Mouse (Mus musculus) MEL (cell line): Measurements from ENCODE around the gene Scn4b. TPM values are rescaled to one million over a fixed set of nuclear protein-coding genes. Genes with fewer than 3 reads are reported as not detected.

Experiments
- DNase-seq: peaks from one replicate; pipeline ENCODE4 v3.0.0; 2011; ENCODE audit warnings: low read depth, low spot score
- H3K27ac ChIP-seq: 2 replicates; pipeline ENCODE4 v1.5.1; 2012; ENCODE audit warnings: low read depth, mild to moderate bottlenecking, control low read depth, low read length, moderate library complexity; ENCODE audit not compliant: control insufficient read depth
- H3K27me3 ChIP-seq, 2 experiments: fragments of 150-350 bp in 1 of 2; sonication (generic) in 1 of 2; 2 replicates each; pipeline ENCODE4 v1.6.1; 2012; ENCODE audit warnings: low read length in 2 of 2, mild to moderate bottlenecking in 2 of 2, improper control_type of control experiment in 1 of 2, moderate library complexity in 1 of 2; ENCODE audit not compliant: insufficient read depth in 2 of 2, control insufficient read depth in 1 of 2
- H3K36me3 ChIP-seq, 2 experiments: 2 replicates each; pipeline ENCODE4 v1.6.1; 2012 to 2014; ENCODE audit warnings: low read length in 2 of 2, improper control_type of control experiment in 1 of 2, inconsistent platforms in 1 of 2, mild to moderate bottlenecking in 1 of 2; ENCODE audit not compliant: insufficient read depth in 2 of 2, control insufficient read depth in 1 of 2
- H3K4me1 ChIP-seq, 2 experiments: fragments of 150-350 bp in 1 of 2; sonication (generic) in 1 of 2; 2 replicates each; pipeline ENCODE4 v1.6.1; 2012; ENCODE audit warnings: low read length in 2 of 2, improper control_type of control experiment in 1 of 2, mild to moderate bottlenecking in 1 of 2; ENCODE audit not compliant: insufficient read depth in 2 of 2, control insufficient read depth in 1 of 2
- H3K4me3 ChIP-seq, 2 experiments: fragments of 150-350 bp in 1 of 2; sonication (generic) in 1 of 2; 2 replicates each; pipeline ENCODE4 v1.5.1; 2012; ENCODE audit warnings: low read depth in 2 of 2, low read length in 2 of 2, mild to moderate bottlenecking in 2 of 2, moderate library complexity in 2 of 2, control low read depth in 1 of 2, improper control_type of control experiment in 1 of 2; ENCODE audit not compliant: control insufficient read depth in 1 of 2, insufficient read depth in 1 of 2
- H3K79me2 ChIP-seq: 2 replicates; pipeline ENCODE4 v1.6.1; 2012; ENCODE audit warnings: mild to moderate bottlenecking, low read length, moderate library complexity; ENCODE audit not compliant: control insufficient read depth, poor library complexity, insufficient read depth
- H3K9ac ChIP-seq: 2 replicates; pipeline ENCODE4 v1.6.1; 2012; ENCODE audit warnings: low read depth, mild to moderate bottlenecking, control low read depth, low read length, moderate library complexity; ENCODE audit not compliant: control insufficient read depth, poor library complexity, severe bottlenecking
- H3K9me3 ChIP-seq: fragments of 150-350 bp; sonication (generic); replicated peaks from 2 replicates; pipeline ENCODE4 v1.6.1; 2012; ENCODE audit warnings: mild to moderate bottlenecking, low read length, improper control_type of control experiment, moderate library complexity; ENCODE audit not compliant: insufficient read depth
- CHD1 ChIP-seq: IDR thresholded peaks from 2 replicates; pipeline ENCODE4 v1.6.1; 2012; ENCODE audit warnings: low read depth, mild to moderate bottlenecking, inconsistent platforms, low read length, improper control_type of control experiment
- CHD2 ChIP-seq: IDR thresholded peaks from 2 replicates; pipeline ENCODE4 v1.6.1; 2011; ENCODE audit warnings: low read length, improper control_type of control experiment
- CTCF ChIP-seq, 3 experiments: IDR thresholded peaks in 2 of 3; conservative IDR thresholded peaks in 1 of 3; 2 replicates each; pipeline ENCODE4 v1.5.1; 2011 to 2012; ENCODE audit warnings: low read length in 3 of 3, low read depth in 2 of 3, mild to moderate bottlenecking in 2 of 3, improper control_type of control experiment in 1 of 3, inconsistent platforms in 1 of 3, mixed read lengths in 1 of 3, moderate library complexity in 1 of 3; ENCODE audit not compliant: control insufficient read depth in 1 of 3, insufficient read depth in 1 of 3, poor library complexity in 1 of 3, severe bottlenecking in 1 of 3
- E2F4 ChIP-seq: IDR thresholded peaks from 2 replicates; pipeline ENCODE4 v1.6.1; 2011; ENCODE audit warnings: low read depth, low read length, improper control_type of control experiment, borderline replicate concordance
- EP300 ChIP-seq, 2 experiments: IDR thresholded peaks; 2 replicates each; pipeline ENCODE4 v1.6.1; 2011; ENCODE audit warnings: improper control_type of control experiment in 2 of 2, low read length in 2 of 2, low read depth in 1 of 2, mild to moderate bottlenecking in 1 of 2
- HCFC1 ChIP-seq: IDR thresholded peaks from 2 replicates; pipeline ENCODE4 v1.6.1; 2012; ENCODE audit warnings: low read depth, mild to moderate bottlenecking, inconsistent platforms, low read length, improper control_type of control experiment, moderate library complexity
- MAX ChIP-seq: IDR thresholded peaks from 2 replicates; pipeline ENCODE4 v1.6.1; 2011; ENCODE audit warnings: low read length, improper control_type of control experiment
- MAZ ChIP-seq: IDR thresholded peaks from 2 replicates; pipeline ENCODE4 v1.6.1; 2012; ENCODE audit warnings: low read depth, mild to moderate bottlenecking, inconsistent platforms, low read length, improper control_type of control experiment
- MYC ChIP-seq: IDR thresholded peaks from 2 replicates; pipeline ENCODE4 v1.6.1; 2011; ENCODE audit warnings: low read depth, mild to moderate bottlenecking, low read length, improper control_type of control experiment, moderate library complexity
- NRF1 ChIP-seq: IDR thresholded peaks from 2 replicates; pipeline ENCODE4 v1.6.1; 2014; ENCODE audit warnings: low read depth, mild to moderate bottlenecking, inconsistent platforms, low read length, improper control_type of control experiment, moderate library complexity; ENCODE audit not compliant: poor library complexity, insufficient read depth, severe bottlenecking
- RAD21 ChIP-seq: IDR thresholded peaks from 2 replicates; pipeline ENCODE4 v1.6.1; 2011; ENCODE audit warnings: mild to moderate bottlenecking, low read depth, low read length, improper control_type of control experiment
- SIN3A ChIP-seq: IDR thresholded peaks from 2 replicates; pipeline ENCODE4 v1.6.1; 2012; ENCODE audit warnings: low read length, improper control_type of control experiment, inconsistent platforms
- TAL1 ChIP-seq: IDR thresholded peaks from 2 replicates; pipeline ENCODE4 v1.6.1; 2012; ENCODE audit warnings: mild to moderate bottlenecking, inconsistent platforms, low read length, moderate library complexity, mixed read lengths
- TCF12 ChIP-seq: IDR thresholded peaks from 2 replicates; pipeline ENCODE4 v1.6.1; 2014; ENCODE audit warnings: low read depth, mild to moderate bottlenecking, inconsistent platforms, low read length, improper control_type of control experiment, moderate library complexity
- UBTF ChIP-seq: IDR thresholded peaks from 2 replicates; pipeline ENCODE4 v1.6.1; 2012; ENCODE audit warnings: low read depth, mild to moderate bottlenecking, inconsistent platforms, low read length, improper control_type of control experiment, moderate library complexity, borderline replicate concordance; ENCODE audit not compliant: insufficient read depth
- USF1 ChIP-seq: IDR thresholded peaks from 2 replicates; pipeline ENCODE4 v1.6.1; 2014; ENCODE audit warnings: low read depth, mild to moderate bottlenecking, inconsistent platforms, low read length, improper control_type of control experiment, moderate library complexity
- USF2 ChIP-seq, 2 experiments: IDR thresholded peaks; 2 replicates each; pipeline ENCODE4 v1.6.1; 2011 to 2012; ENCODE audit warnings: improper control_type of control experiment in 2 of 2, low read length in 2 of 2, borderline replicate concordance in 1 of 2, inconsistent platforms in 1 of 2, low read depth in 1 of 2, mild to moderate bottlenecking in 1 of 2; ENCODE audit not compliant: insufficient read depth in 1 of 2
- ZC3H11A ChIP-seq: IDR thresholded peaks from 2 replicates; pipeline ENCODE4 v1.6.1; 2012; ENCODE audit warnings: low read depth, mild to moderate bottlenecking, inconsistent platforms, low read length, improper control_type of control experiment
- ZKSCAN1 ChIP-seq: IDR thresholded peaks from 2 replicates; pipeline ENCODE4 v1.6.1; 2012; ENCODE audit warnings: low read depth, mild to moderate bottlenecking, inconsistent platforms, low read length, improper control_type of control experiment, moderate library complexity
- ZMIZ1 ChIP-seq: IDR thresholded peaks from 2 replicates; pipeline ENCODE4 v1.6.1; 2012; ENCODE audit warnings: low read depth, mild to moderate bottlenecking, inconsistent platforms, low read length, improper control_type of control experiment, moderate library complexity
- ZNF384 ChIP-seq: IDR thresholded peaks from 2 replicates; pipeline ENCODE4 v1.6.1; 2012; ENCODE audit warnings: low read depth, mild to moderate bottlenecking, inconsistent platforms, low read length, improper control_type of control experiment
- polyA plus RNA-seq, 2 experiments: library from polyadenylated mRNA; stranded (reverse) in 1 of 2; unstranded in 1 of 2; fragments of >175 nt in 1 of 2; fragments of >200 nt in 1 of 2; gene quantifications; 2 replicates each; pipeline versions ENCODE4 v1.2.1 to v1.2.4; 2012; ENCODE audit warnings: low replicate concordance in 2 of 2, low read depth in 1 of 2; ENCODE audit not compliant: insufficient read length in 2 of 2, insufficient read depth in 1 of 2, missing spikeins in 1 of 2
- total RNA-seq: library from RNA; depleted of rRNA; stranded (reverse); fragments of 300-350 nt; gene quantifications from 2 replicates; pipeline ENCODE4 v1.2.3, GENCODE M21; 2012

Gene Scn4b
- total and polyA plus RNA-seq, 3 experiments, result not detected

- TF ChIP-seq RAD21 (peak; percentile 85), E2F4 (no peak), NRF1 (no peak), TCF12 (no peak), MAZ (no peak), SIN3A (no peak), CHD2 (no peak), ZC3H11A (peak; percentile 67), USF2 (IDR thresholded peaks at IDR 0.05; ENCODE audit: borderline replicate concordance in 1 of 2, insufficient read depth in 1 of 2, low read depth in 1 of 2, low read length in 2 of 2) (no peak)
Observed at GRCm38 (mm10) chr9:45146267-45146597, 8.0 kb downstream of the Scn4b start (continued).

- H3K27me3 ChIP-seq, result peaks cover 23 to 25% of the 10 kb centered on the region in 2 experiments
- H3K79me2 ChIP-seq, result no peaks in the 10 kb centered on the region
- H3K4me1 ChIP-seq, result no peaks in the 10 kb centered on the region
- DNase-seq, result no peak
- TF ChIP-seq EP300 (IDR thresholded peaks at IDR 0.05; ENCODE audit: low read depth in 1 of 2, low read length in 2 of 2), result no peak
- TF ChIP-seq ZKSCAN1, result no peak
- TF ChIP-seq HCFC1, result no peak
- no peak for TF ChIP-seq CTCF (IDR thresholded peaks at IDR 0.05 in 2 of 3, conservative IDR thresholded peaks at IDR 0.05 in 1 of 3; ENCODE audit: control insufficient read depth in 1 of 3, insufficient read depth in 1 of 3, low read depth in 2 of 3, low read length in 3 of 3, poor library complexity in 1 of 3, severe bottlenecking in 1 of 3)
- no peak for TF ChIP-seq TAL1
- TF ChIP-seq E2F4, result no peak
- no peak for TF ChIP-seq TCF12
- no peak for TF ChIP-seq MAX
- TF ChIP-seq MAZ, result no peak
- no peak for TF ChIP-seq CHD1
- TF ChIP-seq NRF1, result no peak
- TF ChIP-seq UBTF, result no peak
- no peak for TF ChIP-seq USF1
- no peak for TF ChIP-seq SIN3A
- TF ChIP-seq MYC, result no peak
- TF ChIP-seq ZMIZ1, result no peak
- TF ChIP-seq RAD21, result no peak
- no peak for TF ChIP-seq ZNF384
- H3K4me3 ChIP-seq, result no peak overlapping the region
- no peak overlapping the region for H3K9ac ChIP-seq
- H3K9me3 ChIP-seq, result no peaks in the 10 kb centered on the region
- H3K27ac ChIP-seq, result no peak overlapping the region
- H3K36me3 ChIP-seq, result no peaks in the 10 kb centered on the region
Observed at GRCm38 (mm10) chr9:45150933-45151332, 12.7 kb downstream of the Scn4b start.
